Mouse (Mus musculus): Measurements from ENCODE around the gene 4931428L18Rik.
"Not testable (repeated sequence)": the region's sequence is repeated elsewhere in the genome, so short reads cannot be mapped to it uniquely, and the experiment has no call there.

4931428L18Rik gene

GRCm38 (mm10) chr1:31064817-31065740 lies 157.4 kb downstream of the 4931428L18Rik start:
- intact Hi-C loops (cut with DNase I): no loop called here

DNA sequence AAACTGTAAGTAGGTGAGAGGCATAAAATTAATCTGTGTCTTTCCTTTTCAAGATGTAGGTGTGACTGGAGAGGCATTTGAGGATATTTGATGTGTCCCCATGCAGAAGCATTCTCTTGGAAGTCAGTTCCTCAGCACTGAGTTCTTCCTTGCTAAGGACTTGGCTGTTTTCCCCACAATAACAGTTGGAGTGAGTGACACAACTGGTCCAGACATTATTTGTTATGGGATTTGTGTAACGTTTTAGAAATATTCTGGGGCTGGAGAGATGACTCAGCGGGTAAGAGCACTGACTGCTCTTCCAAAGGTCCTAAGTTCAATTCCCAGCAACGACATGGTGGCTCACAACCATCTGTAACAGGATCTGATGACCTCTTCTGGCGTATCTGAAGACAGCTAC lies 162.7 kb downstream of the 4931428L18Rik start:
- intact Hi-C loops (cut with DNase I): no loop called here

DNA sequence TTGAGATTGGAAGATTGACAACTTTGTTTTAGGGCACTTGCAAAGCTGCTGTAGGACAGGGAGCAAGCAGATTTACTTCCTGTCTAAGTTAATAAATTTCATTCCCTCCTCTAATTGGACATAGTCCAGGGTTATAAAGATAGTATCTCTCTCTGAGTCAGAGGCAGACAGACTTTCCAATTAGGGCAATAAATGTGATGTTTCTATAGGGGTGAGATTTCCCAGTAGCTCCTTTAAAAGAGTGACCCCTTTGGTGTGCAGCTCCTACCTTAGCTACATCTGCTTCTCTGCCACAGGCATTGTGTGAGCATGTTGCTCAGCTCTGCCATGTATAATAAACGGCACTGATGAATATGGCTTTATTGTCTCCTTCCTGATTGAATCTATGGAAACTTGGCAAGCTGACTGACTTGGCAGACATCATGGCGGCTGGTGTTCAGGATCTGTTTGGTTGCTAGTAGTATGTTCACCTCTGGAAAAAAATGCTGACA lies 163.6 kb downstream of the 4931428L18Rik start:
- intact Hi-C loops (cut with DNase I): no loop called here

- intact Hi-C loops (cut with DNase I): no loop called here
These were observed 164.3 kb downstream of the 4931428L18Rik start for GRCm38 (mm10) chr1:31058196-31058595.

- intact Hi-C loops (cut with DNase I): loop anchor here (5.0 kb wide), 1 partner anchor 99 kb away; no protein-coding TSS in a partner anchor
These were observed 171.0 kb downstream of the 4931428L18Rik start for GRCm38 (mm10) chr1:31051370-31051921.

DNA sequence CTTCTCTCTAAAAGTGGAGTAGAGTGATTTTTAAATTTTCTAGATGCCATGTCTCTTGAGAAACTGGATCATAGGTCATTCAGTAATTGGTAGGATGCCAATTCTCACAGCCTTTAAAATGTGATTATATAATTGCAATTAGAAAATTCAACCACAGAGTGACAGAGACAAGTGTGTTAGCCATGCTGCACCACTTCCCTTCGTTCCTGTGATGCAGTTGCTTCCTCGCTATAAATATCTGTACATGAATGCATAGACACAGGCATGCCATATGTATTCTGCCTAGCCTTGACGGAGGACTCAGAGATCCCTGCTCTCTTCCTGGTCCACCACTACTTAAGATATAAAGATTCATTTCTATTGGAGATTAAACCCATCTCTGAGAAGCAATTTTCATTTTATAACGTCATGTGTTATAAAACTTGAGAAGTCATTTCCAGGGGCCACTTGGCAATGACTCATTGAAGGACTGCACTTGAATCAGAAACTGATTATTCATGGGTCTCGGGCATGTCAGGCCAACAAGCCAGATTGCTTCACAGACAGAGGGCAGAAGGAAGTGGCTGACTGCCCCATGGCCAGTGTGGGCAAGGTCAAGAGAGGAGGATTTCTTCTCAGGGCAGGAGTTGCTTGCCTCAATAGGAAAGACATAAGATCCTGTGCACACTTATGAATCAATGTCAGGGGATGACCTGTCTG lies 172.4 kb downstream of the 4931428L18Rik start:
- intact Hi-C loops (cut with DNase I): loop anchor here (5.0 to 10.0 kb wide), 2 partner anchors 98 to 175 kb away; partner anchors contain the start of gene Phf3

DNA sequence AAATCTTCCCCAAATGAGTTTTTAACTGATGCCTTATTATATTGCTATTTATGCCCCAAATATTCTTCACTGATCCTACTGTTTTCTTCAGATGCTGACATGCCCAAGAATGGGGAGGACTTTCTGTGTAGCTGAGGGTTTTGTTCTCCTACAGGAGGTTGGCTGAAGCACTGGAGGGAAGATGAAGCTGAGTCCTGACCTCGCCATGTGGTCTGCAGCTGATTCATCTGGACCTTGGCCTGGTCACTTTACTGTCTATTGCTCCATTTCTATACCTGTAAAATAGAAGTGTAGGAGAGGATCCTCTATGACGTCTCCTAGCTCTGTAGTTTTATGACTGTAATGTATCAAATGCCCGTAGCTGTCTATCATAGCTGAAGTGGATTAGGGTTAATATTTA lies 179.3 kb downstream of the 4931428L18Rik start:
- intact Hi-C loops (cut with DNase I): loop anchor here (10.0 kb wide), 1 partner anchor 168 kb away; the partner anchor contains the start of gene Phf3

- intact Hi-C loops (cut with DNase I): loop anchor here (10.0 kb wide), 1 partner anchor 168 kb away; the partner anchor contains the start of gene Phf3
These were observed 179.7 kb downstream of the 4931428L18Rik start for GRCm38 (mm10) chr1:31042793-31043192.

DNA sequence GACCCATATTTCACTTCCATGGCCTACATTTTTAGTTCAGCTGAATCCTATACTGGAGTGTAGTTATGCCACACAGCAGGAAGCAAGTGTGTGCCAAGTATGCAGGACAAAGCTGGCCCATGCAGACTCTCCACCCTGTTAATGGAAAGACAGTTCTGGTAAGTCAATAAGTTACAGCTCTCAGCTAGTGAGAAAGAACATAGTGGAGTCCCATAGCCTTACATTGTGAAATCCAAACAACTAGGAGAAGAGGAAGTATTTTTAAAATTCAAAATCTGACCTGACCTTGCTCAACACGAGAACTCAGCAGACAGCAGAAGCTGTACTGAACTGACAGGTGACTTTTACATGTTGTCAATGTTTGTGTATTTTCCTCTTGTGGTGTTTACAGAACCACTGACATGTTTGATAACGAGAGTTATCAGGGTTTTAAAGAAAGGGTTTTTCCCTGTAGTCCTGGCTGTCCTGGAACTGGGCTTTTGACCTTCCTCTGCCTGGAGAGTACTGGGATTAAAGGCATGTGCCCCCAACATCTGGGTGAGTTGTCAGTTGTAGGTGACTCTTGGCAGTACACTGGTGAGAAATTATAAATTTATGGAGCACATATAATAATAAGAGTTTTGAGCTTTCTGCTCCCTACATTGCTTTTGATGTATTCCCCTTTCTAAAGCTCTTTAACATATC lies 188.5 kb downstream of the 4931428L18Rik start:
- intact Hi-C loops (cut with DNase I): no loop called here

GRCm38 (mm10) chr1:31032351-31032750 lies 190.1 kb downstream of the 4931428L18Rik start:
- intact Hi-C loops (cut with DNase I): no loop called here

- intact Hi-C loops (cut with DNase I): no loop called here
These were observed 199.3 kb downstream of the 4931428L18Rik start for GRCm38 (mm10) chr1:31023173-31023572.

GRCm38 (mm10) chr1:31019283-31019682 lies 203.2 kb downstream of the 4931428L18Rik start:
- intact Hi-C loops (cut with DNase I): no loop called here

GRCm38 (mm10) chr1:31017377-31017776 lies 205.1 kb downstream of the 4931428L18Rik start:
- intact Hi-C loops (cut with DNase I): no loop called here

DNA sequence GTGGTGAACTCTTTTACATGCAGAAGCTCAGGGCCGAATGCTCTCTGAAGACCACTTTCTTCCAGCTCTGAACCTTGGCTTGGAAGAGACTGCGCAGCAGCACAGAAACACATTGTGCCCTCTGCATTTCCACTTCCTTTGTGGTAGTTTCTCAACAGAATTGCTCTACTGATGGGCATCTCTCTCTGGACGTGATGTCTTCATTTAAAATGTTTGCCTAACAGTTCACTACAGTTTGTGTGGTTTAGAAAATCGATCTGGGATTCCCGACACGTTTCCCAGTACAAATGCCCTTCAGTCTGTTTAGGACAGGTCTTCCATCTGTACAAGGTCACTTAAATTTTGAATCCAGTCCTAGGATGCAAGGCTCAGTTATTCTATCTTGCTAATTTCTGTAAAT lies 206.4 kb downstream of the 4931428L18Rik start:
- intact Hi-C loops (cut with DNase I): no loop called here

DNA sequence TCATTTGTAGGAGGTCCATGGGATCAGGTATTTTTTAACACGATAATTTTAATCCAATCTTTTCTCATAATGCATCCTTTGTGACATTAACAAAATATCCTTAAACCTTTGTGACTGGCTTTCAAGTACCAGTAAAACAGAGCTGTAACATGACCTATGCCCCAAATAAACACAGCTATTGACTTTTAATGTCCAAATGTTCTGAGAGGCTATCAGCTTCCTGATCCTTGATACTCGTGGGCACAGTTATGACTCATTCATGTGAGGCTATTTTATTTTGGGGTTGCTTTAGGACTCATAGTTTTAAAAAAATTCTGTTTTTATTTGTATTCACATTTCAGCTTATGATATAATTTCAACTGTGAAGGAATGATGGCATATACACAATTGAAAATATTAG lies 207.2 kb downstream of the 4931428L18Rik start:
- intact Hi-C loops (cut with DNase I): no loop called here

DNA sequence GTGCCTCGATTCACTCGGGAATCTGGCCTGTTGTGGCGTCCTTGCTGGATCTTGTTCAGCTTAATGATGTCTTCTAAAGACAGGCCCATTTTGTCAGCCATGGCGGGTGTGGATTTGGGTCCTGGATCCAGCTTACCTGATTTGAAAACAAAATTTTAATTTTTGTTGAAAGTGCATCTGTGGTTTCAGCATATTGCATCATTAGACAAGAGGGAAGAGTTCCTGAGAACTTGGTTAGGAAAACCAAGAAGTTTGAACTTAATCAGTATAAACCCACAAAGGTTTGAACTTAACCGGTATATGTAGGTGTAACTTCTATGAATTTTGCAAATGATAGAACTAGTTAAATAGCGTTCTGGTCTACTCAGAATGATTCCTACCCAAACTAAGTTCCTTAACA lies 244.6 kb downstream of the 4931428L18Rik start, which contains the start of gene AC153137.1:
TSS of gene AC153137.1 (minus strand) at position 101 of the 400 bp plus-strand sequence.
- intact Hi-C loops (cut with DNase I): not testable (repeated sequence)

DNA sequence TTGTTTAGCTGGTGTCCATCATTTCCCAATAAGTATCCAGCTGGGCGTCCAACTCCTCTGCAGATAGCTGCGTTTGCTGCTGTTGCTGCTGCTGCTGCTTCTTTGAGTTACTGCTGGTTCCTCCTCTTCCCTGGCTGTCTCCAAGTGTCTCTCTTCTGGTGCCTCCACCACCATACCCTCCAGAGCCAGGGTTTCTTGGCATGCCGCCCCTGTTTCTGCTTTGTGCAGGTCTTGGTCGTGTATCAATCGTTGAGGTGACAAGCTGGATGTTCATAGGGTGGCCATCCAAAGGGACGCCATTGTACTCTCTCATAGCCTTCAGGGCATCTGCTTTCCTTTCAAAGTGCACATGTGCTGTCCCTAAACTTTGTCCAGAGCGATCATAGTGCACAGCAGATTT lies 245.2 kb downstream of the 4931428L18Rik start:
- intact Hi-C loops (cut with DNase I): not testable (repeated sequence)

DNA sequence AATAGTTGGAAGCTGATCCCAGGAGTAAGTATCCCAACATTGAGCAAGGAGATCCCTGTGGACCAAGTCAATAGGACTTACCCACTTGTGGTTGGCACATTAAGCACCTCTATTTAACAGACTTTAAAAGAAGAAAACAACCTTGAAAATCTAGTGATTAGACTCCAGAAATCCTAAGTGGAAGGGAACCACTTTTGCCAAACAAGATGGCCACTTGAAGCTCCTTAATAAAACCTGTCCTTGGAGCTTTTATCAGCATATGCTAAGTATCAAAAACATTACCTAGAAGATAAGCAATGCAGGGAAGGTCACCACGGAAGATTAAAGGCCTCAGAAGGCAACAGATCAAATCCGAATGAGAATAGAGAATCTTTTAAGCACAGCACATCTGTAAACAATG lies 270.7 kb downstream of the 4931428L18Rik start:
- intact Hi-C loops (cut with DNase I): loop anchor here (5.0 kb wide), 2 partner anchors 101 to 201 kb away; no protein-coding TSS in a partner anchor

- intact Hi-C loops (cut with DNase I): loop anchor here (5.0 kb wide), 2 partner anchors 102 to 202 kb away; no protein-coding TSS in a partner anchor
These were observed 272.0 kb downstream of the 4931428L18Rik start for GRCm38 (mm10) chr1:30950456-30950835.

DNA sequence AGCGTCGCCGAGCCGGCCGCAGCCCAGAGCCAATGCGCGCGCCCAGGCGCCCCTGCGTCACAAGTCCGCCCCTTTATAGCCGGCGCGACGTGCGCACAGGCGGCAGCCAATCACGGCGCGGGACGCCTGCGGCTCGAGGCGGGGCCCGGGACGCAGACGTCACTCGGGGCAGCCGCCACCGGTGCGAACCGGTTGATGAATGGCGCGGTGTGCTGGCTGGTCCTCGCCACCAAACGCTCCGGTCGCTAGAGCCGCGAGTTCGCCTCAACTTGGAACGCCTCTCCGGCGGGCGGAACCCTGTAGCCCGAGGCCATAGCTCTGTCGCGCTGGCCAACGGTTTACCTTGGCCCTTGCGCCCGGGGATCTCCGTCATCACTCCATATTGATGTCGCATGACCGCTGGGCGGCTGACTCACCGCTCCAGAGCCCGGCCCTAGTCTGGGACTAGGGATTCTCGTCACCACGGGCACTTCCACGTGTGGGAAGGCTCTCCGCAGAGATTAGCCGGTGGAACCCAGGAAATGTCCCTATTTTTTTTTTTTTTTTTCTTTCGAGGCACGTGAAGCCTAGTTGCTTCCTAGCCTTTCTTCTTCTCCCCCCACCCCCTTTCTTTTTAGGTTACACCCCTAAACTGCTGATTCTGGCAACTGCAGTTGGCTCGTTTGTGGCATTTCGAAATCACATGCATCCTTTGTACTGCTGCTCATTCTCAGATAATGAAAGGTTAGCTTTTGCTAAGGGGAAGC lies 272.6 kb downstream of the 4931428L18Rik start:
- intact Hi-C loops (cut with DNase I): loop anchor here (5.0 kb wide), 3 partner anchors 78 to 202 kb away; partner anchors contain the start of gene Phf3

Measured in adrenal gland (tissue).